Mouse (Mus musculus): ENCODE data around the gene Pgm3. TPM values are rescaled to one million over a fixed set of nuclear protein-coding genes. Genes with fewer than 3 reads are reported as not detected.
A peak's percentile ranks its signal among the peaks of the same experiment; 100 is the strongest.

The Pgm3 gene
- polyA plus RNA-seq, 1 experiment from 2014 or later = 32.8 TPM

DNA sequence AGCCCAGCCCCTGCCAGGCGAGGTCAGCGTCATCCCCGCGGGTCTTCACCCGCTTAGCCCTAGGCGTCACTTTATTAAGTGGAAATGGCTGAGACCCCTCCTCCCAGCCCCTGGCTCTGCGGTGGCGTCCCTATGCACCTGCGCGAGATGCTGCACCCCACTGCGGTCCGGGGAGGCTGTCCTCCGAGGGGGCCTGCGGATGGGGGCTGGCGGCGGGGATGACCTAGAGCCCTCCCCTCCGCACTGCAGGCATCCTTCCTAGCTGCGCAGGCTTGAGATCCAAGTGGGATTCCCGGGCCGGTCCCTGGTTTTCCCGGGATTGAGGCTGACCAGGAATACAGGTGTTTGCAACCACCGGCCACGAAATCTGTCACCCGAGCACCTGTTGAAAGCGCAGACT, 554 bp upstream of the Pgm3 start:
- Histone ChIP-seq H3K4me2 (ENCODE audit: low read length) (peak overlapping the region; percentile 99), H3K9me3 (replicated peaks; ENCODE audit: control insufficient read depth, low read length, poor library complexity, severe bottlenecking) (no peaks in the 10 kb centered on the region), H3K4me3 (ENCODE audit: low read depth, low read length) (peak overlapping the region; percentile 68), H3K4me1 (ENCODE audit: control insufficient read depth, insufficient read depth, low read length) (peaks cover 15% of the 10 kb centered on the region), H3K36me3 (ENCODE audit: control insufficient read depth, insufficient read depth, low read length) (0 out of 2 replicates have a peak, but pooled peaks cover 2% of the 10 kb centered on the region), H3K9ac (ENCODE audit: low read depth, low read length) (peak overlapping the region; percentile 74), H3K27me3 (ENCODE audit: control insufficient read depth, insufficient read depth, low read depth, low read length) (no peaks in the 10 kb centered on the region), H3K27ac (ENCODE audit: low read length) (peak overlapping the region; percentile 54)
- peak; percentile 71 for ATAC-seq
- WGBS = under 1% methylated on average over 25 of the region's 25 CpGs

DNA sequence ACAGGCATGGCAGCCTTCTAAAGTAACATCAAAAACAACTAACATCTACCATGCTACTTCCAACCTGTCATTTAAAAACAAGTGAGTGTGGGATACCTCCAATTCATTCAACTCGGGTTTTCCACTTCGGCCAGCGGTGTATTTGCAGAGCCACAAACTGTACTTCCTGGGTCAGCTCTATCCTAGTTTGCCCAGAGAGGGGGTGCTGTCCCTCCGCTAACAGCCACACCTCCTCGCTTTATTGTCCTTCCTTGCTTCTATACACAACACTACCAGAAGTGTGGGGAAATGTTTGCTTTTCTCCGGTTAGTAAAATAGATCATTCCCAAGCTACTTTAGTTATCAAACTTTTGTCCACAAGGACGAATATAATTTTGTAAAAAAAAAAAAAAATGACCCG, 696 bp downstream of the Pgm3 start:
- peaks cover 15% of the 10 kb centered on the region for H3K4me1 ChIP-seq (ENCODE audit: control insufficient read depth, insufficient read depth, low read length)
- H3K9ac ChIP-seq (ENCODE audit: low read depth, low read length) = 0 out of 2 replicates have a peak overlapping the region, but pooled peaks have one; percentile 54
- 28% methylated on average over 8 of the region's 8 CpGs for WGBS
- H3K36me3 ChIP-seq (ENCODE audit: control insufficient read depth, insufficient read depth, low read length) = 0 out of 2 replicates have a peak, but pooled peaks cover 2% of the 10 kb centered on the region
- no peak for ATAC-seq
- H3K27ac ChIP-seq (ENCODE audit: low read length) = no peak overlapping the region
- no peaks in the 10 kb centered on the region for H3K9me3 ChIP-seq (replicated peaks; ENCODE audit: control insufficient read depth, low read length, poor library complexity, severe bottlenecking)
- H3K4me2 ChIP-seq (ENCODE audit: low read length) = peak overlapping the region; percentile 85
- peak overlapping the region; percentile 68 for H3K4me3 ChIP-seq (ENCODE audit: low read depth, low read length)
- H3K27me3 ChIP-seq (ENCODE audit: control insufficient read depth, insufficient read depth, low read depth, low read length) = no peaks in the 10 kb centered on the region

DNA sequence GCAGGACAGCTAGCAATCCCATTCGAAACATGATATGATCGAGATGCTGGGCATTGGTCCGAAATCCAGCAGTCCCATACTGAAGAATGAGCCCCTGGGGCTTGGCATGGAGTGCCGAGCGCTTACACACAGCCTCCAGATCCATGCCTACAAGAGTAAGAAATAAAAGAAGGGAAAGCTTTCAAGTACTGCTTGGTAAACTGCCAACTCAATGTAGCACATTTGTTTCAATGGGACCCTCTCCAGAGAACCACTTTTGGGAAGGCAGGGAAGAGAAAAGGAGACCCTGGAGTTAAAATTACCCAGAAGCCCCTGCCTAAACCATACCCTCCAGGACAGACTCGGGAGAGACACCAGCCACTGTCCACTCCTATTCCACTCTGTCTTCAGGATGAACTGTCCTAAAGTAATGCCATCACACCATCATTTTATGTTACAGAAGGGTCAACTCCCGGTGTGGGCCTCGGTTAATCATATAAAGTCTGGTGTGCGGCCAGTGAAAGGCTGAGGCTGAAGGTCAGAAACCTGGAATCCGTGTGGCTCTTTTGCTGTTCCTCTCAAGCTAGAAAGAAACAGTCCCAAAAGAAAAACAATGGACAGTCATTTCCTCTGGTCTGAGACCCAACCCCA, 1.3 kb downstream of the Pgm3 start:
- Histone ChIP-seq H3K4me2 (ENCODE audit: low read length) (peak overlapping the region; percentile 85), H3K27me3 (ENCODE audit: control insufficient read depth, insufficient read depth, low read depth, low read length) (no peaks in the 10 kb centered on the region), H3K9me3 (replicated peaks; ENCODE audit: control insufficient read depth, low read length, poor library complexity, severe bottlenecking) (no peaks in the 10 kb centered on the region), H3K36me3 (ENCODE audit: control insufficient read depth, insufficient read depth, low read length) (0 out of 2 replicates have a peak, but pooled peaks cover 2% of the 10 kb centered on the region), H3K27ac (ENCODE audit: low read length) (no peak overlapping the region), H3K4me1 (ENCODE audit: control insufficient read depth, insufficient read depth, low read length) (peaks cover 15% of the 10 kb centered on the region), H3K9ac (ENCODE audit: low read depth, low read length) (peak overlapping the region; percentile 3; the same call in 1 of the 2 replicates), H3K4me3 (ENCODE audit: low read depth, low read length) (peak overlapping the region; percentile 68)
- WGBS = 75% methylated on average over 10 of the region's 10 CpGs
- no peak for ATAC-seq

DNA sequence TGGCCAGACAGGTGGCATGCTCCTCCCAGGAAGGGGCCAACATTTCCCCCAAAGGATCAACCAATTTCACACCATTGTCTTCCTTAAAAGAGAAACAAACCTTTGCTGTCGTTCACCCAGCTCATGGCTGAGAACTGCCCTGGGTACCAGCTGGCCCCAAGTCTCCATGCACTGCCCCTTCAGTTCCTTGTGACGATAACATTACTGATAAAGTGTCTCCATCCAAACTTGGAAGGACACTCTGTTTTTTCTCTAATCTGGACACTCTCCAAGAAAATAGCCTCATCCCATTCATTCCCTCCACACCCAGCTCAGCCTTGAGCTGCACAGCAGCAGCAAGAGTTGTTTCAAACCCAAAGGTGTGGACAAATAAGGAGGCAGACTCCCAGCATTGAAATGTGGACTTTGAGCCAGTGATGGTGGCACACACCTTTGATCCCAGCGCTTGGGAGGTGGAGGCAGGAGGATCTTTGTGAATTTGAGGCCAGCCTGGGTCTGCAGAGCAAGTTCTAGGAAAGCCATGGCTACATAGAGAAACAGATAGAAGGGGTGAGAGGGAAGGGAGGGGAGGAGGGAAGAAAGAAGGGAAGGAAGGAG, 2.2 kb downstream of the Pgm3 start:
- Histone ChIP-seq H3K9me3 (replicated peaks; ENCODE audit: control insufficient read depth, low read length, poor library complexity, severe bottlenecking) (no peaks in the 10 kb centered on the region), H3K4me3 (ENCODE audit: low read depth, low read length) (no peak overlapping the region), H3K27me3 (ENCODE audit: control insufficient read depth, insufficient read depth, low read depth, low read length) (no peaks in the 10 kb centered on the region), H3K9ac (ENCODE audit: low read depth, low read length) (no peak overlapping the region), H3K27ac (ENCODE audit: low read length) (no peak overlapping the region), H3K4me2 (ENCODE audit: low read length) (no peak overlapping the region), H3K36me3 (ENCODE audit: control insufficient read depth, insufficient read depth, low read length) (0 out of 2 replicates have a peak, but pooled peaks cover 2% of the 10 kb centered on the region), H3K4me1 (ENCODE audit: control insufficient read depth, insufficient read depth, low read length) (peaks cover 15% of the 10 kb centered on the region)
- no peak for ATAC-seq
- WGBS = 83% methylated on average over 3 of the region's 3 CpGs

DNA sequence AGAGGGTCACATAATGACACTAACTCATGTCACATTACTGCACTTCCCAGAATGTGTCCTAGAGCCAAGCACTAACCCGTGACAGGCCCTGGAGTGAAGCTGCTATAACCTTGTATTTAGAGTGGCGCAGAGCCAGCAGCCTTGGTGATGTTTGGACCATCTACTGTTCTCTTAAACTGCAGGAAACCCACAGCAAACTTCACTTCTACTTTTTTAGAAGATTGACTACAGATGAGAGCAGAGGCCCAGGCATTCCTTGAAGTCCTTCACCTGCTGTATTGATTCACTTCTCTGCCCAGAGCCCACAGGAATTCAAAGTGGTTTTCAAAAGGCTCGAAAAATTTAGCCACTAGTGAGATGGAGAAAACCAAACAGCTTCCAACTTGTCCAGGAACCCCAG, 11.1 kb downstream of the Pgm3 start:
- no peaks in the 10 kb centered on the region for H3K27me3 ChIP-seq (ENCODE audit: control insufficient read depth, insufficient read depth, low read depth, low read length)
- peaks cover 31% of the 10 kb centered on the region for H3K36me3 ChIP-seq (ENCODE audit: control insufficient read depth, insufficient read depth, low read length)
- H3K27ac ChIP-seq (ENCODE audit: low read length) = no peak overlapping the region
- ATAC-seq = no peak
- no peak overlapping the region for H3K4me2 ChIP-seq (ENCODE audit: low read length)
- no peaks in the 10 kb centered on the region for H3K9me3 ChIP-seq (replicated peaks; ENCODE audit: control insufficient read depth, low read length, poor library complexity, severe bottlenecking)
- H3K4me1 ChIP-seq (ENCODE audit: control insufficient read depth, insufficient read depth, low read length) = no peaks in the 10 kb centered on the region
- no peak overlapping the region for H3K9ac ChIP-seq (ENCODE audit: low read depth, low read length)
- H3K4me3 ChIP-seq (ENCODE audit: low read depth, low read length) = no peak overlapping the region
- 89% methylated on average over 3 of the region's 3 CpGs for WGBS

DNA sequence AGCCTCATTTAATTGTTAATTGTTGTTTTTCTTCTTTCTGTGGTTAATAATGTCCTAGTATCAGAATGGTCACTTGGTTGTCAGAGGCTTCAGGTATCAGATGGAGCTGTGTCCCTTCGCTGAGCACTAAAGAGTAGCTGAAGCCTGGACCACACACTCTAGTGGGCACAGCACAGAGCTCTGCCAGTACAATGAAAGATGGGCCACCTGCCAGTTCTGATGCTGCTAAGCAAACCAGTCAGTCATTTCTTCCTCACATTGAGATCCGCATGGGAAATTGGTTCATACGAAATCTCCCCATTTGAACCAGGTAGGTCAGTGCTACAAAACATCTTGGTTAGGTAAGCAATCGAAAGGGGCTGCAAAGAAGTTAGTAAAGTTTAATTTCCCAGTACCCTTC, 17.0 kb downstream of the Pgm3 start:
- ATAC-seq = no peak

DNA sequence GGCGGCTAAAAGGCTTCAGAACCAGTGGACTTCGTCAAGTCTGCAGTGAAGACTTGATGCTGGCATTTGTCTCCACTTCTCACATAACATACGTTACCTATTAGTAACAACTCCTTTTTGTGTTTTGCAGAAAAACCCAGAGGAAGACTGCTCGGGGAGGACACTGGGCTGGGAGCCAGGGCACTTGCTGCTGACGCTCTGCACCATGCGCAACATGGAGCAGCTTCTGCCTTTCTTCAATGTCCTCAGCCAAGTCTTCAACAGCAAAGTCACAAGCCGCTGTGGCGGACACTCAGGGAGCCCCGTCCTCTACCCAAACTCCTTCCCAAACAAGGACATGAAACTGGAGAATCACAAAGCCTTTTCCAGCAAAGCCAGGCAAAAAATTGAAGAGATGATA, 17.8 kb downstream of the Pgm3 start:
- Histone ChIP-seq H3K4me3 (ENCODE audit: low read depth, low read length) (no peak overlapping the region), H3K9ac (ENCODE audit: low read depth, low read length) (no peak overlapping the region), H3K27me3 (ENCODE audit: control insufficient read depth, insufficient read depth, low read depth, low read length) (no peaks in the 10 kb centered on the region), H3K4me2 (ENCODE audit: low read length) (no peak overlapping the region), H3K4me1 (ENCODE audit: control insufficient read depth, insufficient read depth, low read length) (no peaks in the 10 kb centered on the region), H3K9me3 (replicated peaks; ENCODE audit: control insufficient read depth, low read length, poor library complexity, severe bottlenecking) (no peaks in the 10 kb centered on the region), H3K36me3 (ENCODE audit: control insufficient read depth, insufficient read depth, low read length) (peaks cover 49% of the 10 kb centered on the region), H3K27ac (ENCODE audit: low read length) (no peak overlapping the region)
- ATAC-seq = no peak
- 88% methylated on average over 9 of the region's 9 CpGs for WGBS

More for the DNA sequence above, 17.0 kb downstream of the Pgm3 start:
- H3K4me3 ChIP-seq (ENCODE audit: low read depth, low read length) = no peak overlapping the region
- no peak overlapping the region for H3K9ac ChIP-seq (ENCODE audit: low read depth, low read length)
- no peak overlapping the region for H3K27ac ChIP-seq (ENCODE audit: low read length)
- H3K27me3 ChIP-seq (ENCODE audit: control insufficient read depth, insufficient read depth, low read depth, low read length) = no peaks in the 10 kb centered on the region
- H3K4me2 ChIP-seq (ENCODE audit: low read length) = no peak overlapping the region
- H3K4me1 ChIP-seq (ENCODE audit: control insufficient read depth, insufficient read depth, low read length) = no peaks in the 10 kb centered on the region
- peaks cover 50% of the 10 kb centered on the region for H3K36me3 ChIP-seq (ENCODE audit: control insufficient read depth, insufficient read depth, low read length)
- WGBS = 90% methylated on average over 4 of the region's 4 CpGs
- no peaks in the 10 kb centered on the region for H3K9me3 ChIP-seq (replicated peaks; ENCODE audit: control insufficient read depth, low read length, poor library complexity, severe bottlenecking)

DNA sequence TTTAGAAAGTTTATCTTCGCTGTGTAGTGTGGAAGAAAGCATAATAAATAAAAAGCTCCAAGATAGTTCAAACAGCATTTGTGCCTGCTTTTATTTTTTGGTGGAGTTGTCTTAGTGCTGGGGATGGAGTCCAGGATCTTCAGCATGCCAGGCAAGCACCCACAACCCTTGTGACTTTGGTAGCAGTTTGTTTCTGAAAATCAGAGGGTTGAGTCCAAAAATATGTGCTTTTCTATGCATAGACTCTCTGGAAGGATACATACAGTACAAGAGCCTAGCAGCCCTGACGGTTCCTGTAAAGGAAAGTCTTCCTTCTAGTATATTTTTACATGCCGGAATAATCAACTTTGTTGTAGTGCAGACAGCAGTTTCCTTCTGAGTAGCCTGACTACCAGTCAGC, 20.9 kb downstream of the Pgm3 start:
- Histone ChIP-seq H3K9me3 (replicated peaks; ENCODE audit: control insufficient read depth, low read length, poor library complexity, severe bottlenecking) (no peaks in the 10 kb centered on the region), H3K4me3 (ENCODE audit: low read depth, low read length) (no peak overlapping the region), H3K27me3 (ENCODE audit: control insufficient read depth, insufficient read depth, low read depth, low read length) (no peaks in the 10 kb centered on the region), H3K27ac (ENCODE audit: low read length) (no peak overlapping the region), H3K9ac (ENCODE audit: low read depth, low read length) (no peak overlapping the region), H3K36me3 (ENCODE audit: control insufficient read depth, insufficient read depth, low read length) (peaks cover 45% of the 10 kb centered on the region), H3K4me2 (ENCODE audit: low read length) (no peak overlapping the region), H3K4me1 (ENCODE audit: control insufficient read depth, insufficient read depth, low read length) (no peaks in the 10 kb centered on the region)
- ATAC-seq = no peak
- WGBS = 93% methylated on average over 3 of the region's 3 CpGs

DNA sequence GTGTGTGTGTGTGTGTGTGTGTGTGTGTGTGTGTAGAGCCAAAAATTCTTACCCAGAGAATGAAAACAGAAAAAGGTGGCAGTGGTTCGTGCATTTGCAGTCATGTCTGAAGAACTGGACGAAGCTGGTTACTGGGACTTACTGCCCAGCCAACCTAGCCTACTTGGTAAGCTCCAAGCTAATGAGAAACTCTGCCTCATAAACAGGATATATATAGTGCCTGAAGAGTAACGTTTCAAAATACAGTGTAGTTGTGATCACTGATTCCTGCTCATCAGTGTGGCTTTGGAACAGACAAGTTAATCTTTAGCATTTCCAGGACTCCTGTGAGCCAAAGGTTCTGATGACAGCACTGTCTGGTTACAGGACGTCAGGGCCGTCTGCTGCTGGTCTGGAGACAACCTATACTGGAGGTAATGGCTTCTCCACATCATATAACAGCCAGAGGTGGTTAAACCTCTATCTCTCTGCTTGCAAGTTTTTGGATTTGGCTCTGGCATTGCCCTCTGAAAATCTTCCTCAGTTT, 21.9 kb downstream of the Pgm3 start:
- 94% methylated on average over 5 of the region's 5 CpGs for WGBS

More for the DNA sequence above, 21.9 kb downstream of the Pgm3 start:
- Histone ChIP-seq H3K27ac (ENCODE audit: low read length) (no peak overlapping the region), H3K27me3 (ENCODE audit: control insufficient read depth, insufficient read depth, low read depth, low read length) (no peaks in the 10 kb centered on the region), H3K9me3 (replicated peaks; ENCODE audit: control insufficient read depth, low read length, poor library complexity, severe bottlenecking) (no peaks in the 10 kb centered on the region), H3K36me3 (ENCODE audit: control insufficient read depth, insufficient read depth, low read length) (peaks cover 45% of the 10 kb centered on the region), H3K4me3 (ENCODE audit: low read depth, low read length) (no peak overlapping the region), H3K9ac (ENCODE audit: low read depth, low read length) (no peak overlapping the region), H3K4me2 (ENCODE audit: low read length) (no peak overlapping the region), H3K4me1 (ENCODE audit: control insufficient read depth, insufficient read depth, low read length) (no peaks in the 10 kb centered on the region)
- no peak for ATAC-seq

Data from midbrain, embryonic 16.5 days (tissue).